Mouse (Mus musculus): ENCODE measurements around the gene Cisd3.

- TF ChIP-seq CTCF (IDR thresholded peaks at IDR 0.05) (no peak), EP300 (IDR thresholded peaks at IDR 0.05) (no peak; the same call in none of the 2 replicates)
Observed at GRCm38 (mm10) chr11:97682504-97683055, 3.0 kb upstream of the Cisd3 start.

Data from lung, postnatal 0 days (tissue).